Mouse (Mus musculus) intestine, embryonic 16.5 days (tissue): ENCODE data around the gene Ddx56. TPM values are rescaled to one million over a fixed set of nuclear protein-coding genes. Genes with fewer than 3 reads are reported as not detected.
A peak's percentile ranks its signal among the peaks of the same experiment; 100 is the strongest.

Experiments
- ATAC-seq: fragments of 200-750 bp; cut with Nextera tagmentation; 2 replicates; pipeline ENCODE4 v1.8.0; 2017; ENCODE audit warnings: moderate TSS enrichment, moderate library complexity
- H3K27ac ChIP-seq: fragments of 300-500 bp; sonication (generic); 2 replicates; pipeline ENCODE4 v1.5.1; 2014; ENCODE audit warnings: mild to moderate bottlenecking, low read length
- H3K27me3 ChIP-seq: fragments of 300-500 bp; sonication (generic); replicated peaks from 2 replicates; pipeline ENCODE4 v1.6.1; 2014; ENCODE audit warnings: low read length, control low read depth, mixed read lengths; ENCODE audit not compliant: control insufficient read depth, insufficient read depth
- H3K36me3 ChIP-seq: fragments of 300-500 bp; sonication (generic); 2 replicates; pipeline ENCODE4 v1.6.1; 2014; ENCODE audit warnings: low read length, control low read depth; ENCODE audit not compliant: control insufficient read depth, insufficient read depth
- H3K4me1 ChIP-seq: fragments of 300-500 bp; sonication (generic); 2 replicates; pipeline ENCODE4 v1.6.1; 2014; ENCODE audit warnings: low read length, control low read depth, mixed read lengths; ENCODE audit not compliant: control insufficient read depth, insufficient read depth
- H3K4me2 ChIP-seq: fragments of 300-500 bp; sonication (generic); 2 replicates; pipeline ENCODE4 v1.6.1; 2014; ENCODE audit warnings: low read depth, low read length, control low read depth
- H3K4me3 ChIP-seq: fragments of 300-500 bp; sonication (generic); 2 replicates; pipeline ENCODE4 v1.5.1; 2014; ENCODE audit warnings: mild to moderate bottlenecking, low read length
- H3K9ac ChIP-seq: fragments of 300-500 bp; sonication (generic); 2 replicates; pipeline ENCODE4 v1.6.1; 2014; ENCODE audit warnings: low read depth, low read length
- H3K9me3 ChIP-seq: fragments of 300-500 bp; sonication (generic); 2 replicates; pipeline ENCODE4 v1.6.1; 2016; ENCODE audit warnings: low read length, control low read depth; ENCODE audit not compliant: control insufficient read depth
- WGBS: fragments of 180-500 bp; shearing (Covaris S2); extraction: QIAGEN DNeasy Blood & Tissue Kit; methylation state at CpG from one replicate; pipeline ENCODE4 v1.1.7; 2014; 5-methylcytosine and 5-hydroxymethylcytosine counted together
- polyA plus RNA-seq: library from polyadenylated mRNA; unstranded; fragments of >200 nt; fragmentation: Nextera tagmentation; extraction: Ambion mirVana; gene quantifications from 2 replicates; pipeline ENCODE4 v1.2.1, GENCODE M21; 2015

Gene Ddx56
- 100 and 110 TPM in 2 replicates for polyA plus RNA-seq

DNA sequence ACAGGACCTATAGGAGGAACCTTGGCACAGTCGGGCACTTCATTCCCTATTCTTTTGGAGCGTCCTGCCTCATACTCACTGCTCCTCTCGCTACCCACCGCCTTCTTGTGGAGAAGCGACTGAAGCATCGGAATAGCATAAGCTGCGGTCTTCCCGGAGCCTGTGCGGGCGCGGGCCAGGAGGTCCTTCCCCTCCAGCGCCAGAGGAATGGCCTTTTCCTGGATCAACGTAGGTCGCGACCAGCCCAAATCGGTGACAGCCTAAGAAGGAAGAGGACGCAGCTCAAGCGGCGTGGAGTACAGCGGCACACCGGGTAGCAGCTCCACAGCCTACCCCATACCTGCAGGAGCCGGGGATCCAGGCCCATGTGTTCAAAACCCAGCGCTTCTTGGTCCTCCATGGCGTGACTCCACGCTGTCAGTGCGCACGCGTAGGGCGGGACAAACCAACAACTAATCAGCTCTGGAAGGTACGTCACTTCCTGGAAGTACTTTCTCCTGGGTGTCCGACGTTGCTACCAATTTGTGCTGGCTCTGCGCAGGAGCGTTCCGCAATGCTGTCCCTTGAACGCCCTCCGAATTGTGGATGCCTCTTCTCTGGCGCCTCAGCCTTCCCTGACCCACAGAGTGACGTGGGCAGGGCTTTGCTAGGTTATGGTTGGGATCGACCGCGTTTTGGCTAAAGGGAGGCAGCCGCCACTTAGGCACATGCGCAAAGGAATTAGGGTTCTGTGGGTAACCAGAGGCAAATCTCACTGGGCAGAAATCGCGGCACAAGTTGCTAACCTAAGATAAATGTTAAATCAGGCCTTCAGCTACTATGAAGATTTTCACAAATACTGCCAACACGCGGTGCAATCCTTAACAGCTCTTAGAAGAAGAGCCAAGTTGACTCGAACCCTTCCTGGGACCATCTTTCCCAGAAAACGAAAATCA is at the start of gene Ddx56:
Ddx56 (minus strand) TSS at position 453 of the 935 bp plus-strand sequence.
- 1% methylated on average over 50 of the region's 50 CpGs for WGBS
- Histone ChIP-seq H3K4me3 (peak within 1 kb of the TSS; percentile 93), H3K9me3 (no peaks in the 10 kb centered on the region), H3K4me1 (peaks cover 9% of the 10 kb centered on the region), H3K9ac (peak within 1 kb of the TSS; percentile 89), H3K27ac (peak within 1 kb of the TSS; percentile 96), H3K27me3 (no peaks in the 10 kb centered on the region), H3K4me2 (peak within 1 kb of the TSS; percentile 87), H3K36me3 (peaks cover 42% of the 10 kb centered on the region)
- peak; percentile 97 for ATAC-seq

DNA sequence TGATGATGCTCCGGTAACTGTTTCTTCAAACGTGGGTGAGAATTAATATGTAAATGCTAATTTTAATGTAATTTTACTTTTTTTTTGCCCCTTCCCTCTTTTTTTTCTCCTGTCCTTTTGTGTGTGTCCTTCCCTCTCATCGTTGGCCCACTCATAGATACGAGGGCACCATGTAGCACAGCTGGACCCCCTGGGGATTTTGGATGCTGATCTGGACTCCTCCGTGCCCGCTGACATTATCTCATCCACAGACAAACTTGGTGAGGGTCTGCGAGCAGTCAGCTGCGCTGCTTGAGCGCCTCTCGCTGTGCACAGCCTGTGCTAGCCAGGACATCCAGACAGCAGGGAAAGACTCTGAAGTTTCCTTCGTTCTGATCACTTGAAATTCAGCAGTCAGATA is 49.2 kb upstream of the Ddx56 start:
- Histone ChIP-seq H3K4me2 (no peak overlapping the region), H3K4me3 (no peak overlapping the region), H3K27ac (no peak overlapping the region), H3K27me3 (no peaks in the 10 kb centered on the region), H3K9ac (no peak overlapping the region), H3K4me1 (no peaks in the 10 kb centered on the region), H3K36me3 (peaks cover 10% of the 10 kb centered on the region; the same call in 1 of the 2 replicates), H3K9me3 (no peaks in the 10 kb centered on the region)
- WGBS, result 91% methylated on average over 11 of the region's 11 CpGs
- ATAC-seq, result no peak

DNA sequence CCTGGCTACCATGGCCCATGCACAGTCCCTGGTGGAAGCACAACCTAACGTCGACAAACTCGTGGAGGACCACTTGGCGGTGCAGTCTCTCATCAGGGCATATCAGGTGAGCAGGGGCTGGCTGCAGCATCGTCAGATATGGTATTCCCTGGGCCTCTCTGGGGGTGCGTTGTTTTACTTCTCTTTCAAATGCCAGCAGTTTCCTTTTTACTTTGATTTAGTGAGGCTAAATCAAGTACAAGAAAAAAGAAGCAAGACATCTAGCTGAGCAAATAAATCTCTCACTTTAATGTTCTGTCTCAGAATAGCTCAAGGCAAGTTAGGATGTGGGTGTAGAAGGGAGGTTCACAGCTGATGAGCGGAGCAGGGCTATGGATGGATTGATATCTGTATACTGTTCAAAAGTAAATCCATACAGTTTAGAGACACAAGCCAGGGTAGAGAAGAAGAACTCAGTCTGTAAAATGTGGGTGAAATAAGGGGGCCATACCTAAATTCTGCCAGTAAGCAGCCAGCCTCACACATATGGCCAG is 46.4 kb upstream of the Ddx56 start:
- H3K9me3 ChIP-seq, result no peaks in the 10 kb centered on the region
- H3K9ac ChIP-seq, result no peak overlapping the region
- no peak overlapping the region for H3K27ac ChIP-seq
- no peak for ATAC-seq
- peaks cover 10% of the 10 kb centered on the region for H3K36me3 ChIP-seq
- H3K4me1 ChIP-seq, result no peaks in the 10 kb centered on the region
- 80% methylated on average over 7 of the region's 7 CpGs for WGBS
- no peak overlapping the region for H3K4me3 ChIP-seq
- H3K27me3 ChIP-seq, result no peaks in the 10 kb centered on the region
- H3K4me2 ChIP-seq, result no peak overlapping the region

DNA sequence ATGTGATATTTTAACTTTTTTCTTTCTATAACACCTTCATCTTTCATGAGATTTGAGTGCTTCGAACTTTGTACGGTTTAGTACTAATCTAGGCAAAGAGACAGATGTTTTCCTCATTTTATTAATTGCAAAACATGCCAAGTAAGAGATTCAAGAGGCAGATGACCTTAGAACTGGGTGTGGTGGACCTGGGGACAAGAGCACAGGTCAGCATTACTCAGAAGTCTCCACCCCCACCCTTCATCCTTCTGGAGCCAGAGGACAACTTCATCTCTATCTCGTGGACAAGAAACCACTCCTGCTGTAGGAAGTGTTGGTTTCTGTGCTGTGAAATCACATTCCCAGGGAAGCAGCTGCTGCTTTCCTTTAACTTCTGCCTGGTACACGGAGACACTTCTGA is 40.6 kb upstream of the Ddx56 start:
- Histone ChIP-seq H3K4me3 (no peak overlapping the region), H3K9me3 (no peaks in the 10 kb centered on the region), H3K36me3 (peaks cover 6% of the 10 kb centered on the region), H3K4me2 (no peak overlapping the region), H3K27ac (peak overlapping the region; percentile 59), H3K27me3 (no peaks in the 10 kb centered on the region), H3K4me1 (peaks cover 2% of the 10 kb centered on the region; the same call in 1 of the 2 replicates), H3K9ac (no peak overlapping the region)
- ATAC-seq, result peak; percentile 88
- 85% methylated on average over 4 of the region's 4 CpGs for WGBS

DNA sequence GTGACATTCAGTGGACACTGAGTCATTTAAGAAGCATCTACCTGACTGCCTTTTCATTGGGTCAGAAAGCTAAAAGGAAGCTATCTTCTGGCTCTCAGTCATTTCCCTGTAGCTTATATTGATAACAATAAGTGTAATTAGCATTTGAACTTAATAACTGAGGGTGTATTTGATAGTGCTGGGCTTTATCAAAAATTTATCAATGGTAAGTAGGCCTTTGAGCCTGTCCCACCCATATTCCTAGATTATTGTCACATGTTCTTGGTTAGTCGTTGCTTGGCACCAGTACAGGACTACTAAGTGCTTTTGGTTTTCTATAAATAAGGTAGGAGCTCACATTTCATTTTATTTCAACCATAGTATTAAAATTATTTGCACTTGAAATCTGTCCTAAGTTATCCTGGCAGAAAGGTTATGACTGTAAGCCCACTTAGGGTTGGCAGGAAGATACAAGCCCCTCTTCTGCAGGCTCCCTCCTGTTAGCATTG is 38.4 kb upstream of the Ddx56 start:
- 73% methylated on average over 1 of the region's 1 CpGs for WGBS
- peaks cover 2% of the 10 kb centered on the region; the same call in 1 of the 2 replicates for H3K4me1 ChIP-seq
- no peak overlapping the region for H3K4me2 ChIP-seq
- no peaks in the 10 kb centered on the region for H3K9me3 ChIP-seq
- peaks cover 7% of the 10 kb centered on the region for H3K36me3 ChIP-seq
- ATAC-seq, result peak; percentile 63
- no peaks in the 10 kb centered on the region for H3K27me3 ChIP-seq
- H3K4me3 ChIP-seq, result no peak overlapping the region
- H3K9ac ChIP-seq, result no peak overlapping the region
- peak overlapping the region; percentile 57 for H3K27ac ChIP-seq

DNA sequence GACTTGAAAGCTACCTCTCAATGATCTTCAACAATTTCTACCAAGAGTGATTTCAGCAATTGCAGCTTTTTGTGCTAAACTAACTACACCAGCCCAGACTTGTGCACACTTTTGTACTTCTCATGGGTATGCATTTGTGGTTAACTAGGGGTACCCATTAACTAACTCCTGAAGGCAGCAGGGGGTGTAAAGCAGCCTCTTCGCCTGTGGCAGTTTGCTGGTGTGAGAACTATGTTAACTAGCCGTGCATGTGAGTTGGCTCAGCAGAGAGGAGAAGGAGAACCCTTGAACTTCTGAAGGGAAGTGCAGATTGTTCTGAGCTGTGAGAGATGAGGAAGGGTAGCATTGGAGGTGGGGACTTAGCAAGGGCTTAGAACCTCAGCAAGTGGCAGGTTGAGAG is 35.2 kb upstream of the Ddx56 start:
- 87% methylated on average over 2 of the region's 2 CpGs for WGBS
- ATAC-seq, result no peak
- H3K27ac ChIP-seq, result no peak overlapping the region

DNA sequence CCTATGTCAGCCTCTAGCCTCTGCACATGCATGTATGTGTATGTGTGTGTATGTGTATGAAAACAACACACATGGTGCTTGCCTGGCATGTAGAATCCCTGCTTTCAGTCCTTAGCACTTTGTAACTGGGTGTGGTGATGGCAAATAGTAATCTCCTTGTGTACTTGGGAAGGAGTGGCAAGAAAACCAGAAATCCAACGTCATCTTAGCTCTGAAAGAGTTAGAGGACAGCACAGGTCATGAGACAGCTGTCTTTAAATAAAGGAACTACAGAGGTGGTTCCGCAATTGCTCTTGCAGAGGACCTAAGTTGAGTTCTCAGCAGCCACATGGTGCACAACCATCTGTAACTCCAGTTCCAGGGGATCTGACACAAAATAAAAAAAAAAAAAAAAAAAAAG is 31.9 kb upstream of the Ddx56 start:
- WGBS, result 58% methylated on average over 2 of the region's 2 CpGs

More for the DNA sequence above, 35.2 kb upstream of the Ddx56 start:
- Histone ChIP-seq H3K9me3 (no peaks in the 10 kb centered on the region), H3K4me2 (no peak overlapping the region), H3K9ac (no peak overlapping the region), H3K4me1 (peaks cover 5% of the 10 kb centered on the region; the same call in 1 of the 2 replicates), H3K36me3 (0 out of 2 replicates have a peak, but pooled peaks cover 7% of the 10 kb centered on the region), H3K4me3 (no peak overlapping the region), H3K27me3 (no peaks in the 10 kb centered on the region)

DNA sequence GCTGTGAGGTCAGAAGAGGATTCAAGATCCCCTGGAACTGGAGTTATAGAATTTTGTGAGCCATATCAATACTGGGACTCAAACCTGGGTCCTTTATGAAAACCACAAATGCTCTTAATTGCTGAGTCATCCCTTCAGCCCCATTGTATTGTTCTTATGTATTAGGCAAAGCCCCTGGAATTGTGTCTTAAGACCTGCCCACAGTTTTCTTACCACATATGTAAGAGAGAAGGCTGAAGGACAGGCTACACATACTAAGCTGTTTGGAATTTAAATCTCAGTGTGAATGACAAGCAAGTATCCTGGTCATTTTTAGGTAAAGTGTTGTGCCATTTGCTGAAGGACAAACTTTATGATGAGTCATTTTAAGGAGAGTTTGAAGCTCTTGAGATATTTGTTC is 28.5 kb upstream of the Ddx56 start:
- ATAC-seq, result no peak

More for the DNA sequence above, 31.9 kb upstream of the Ddx56 start:
- peak overlapping the region; percentile 55 for H3K27ac ChIP-seq
- H3K9me3 ChIP-seq, result no peaks in the 10 kb centered on the region
- H3K4me1 ChIP-seq, result 0 out of 2 replicates have a peak, but pooled peaks cover 3% of the 10 kb centered on the region
- no peak overlapping the region for H3K4me2 ChIP-seq
- H3K9ac ChIP-seq, result no peak overlapping the region
- H3K36me3 ChIP-seq, result peaks cover 12% of the 10 kb centered on the region; the same call in 1 of the 2 replicates
- H3K27me3 ChIP-seq, result no peaks in the 10 kb centered on the region
- H3K4me3 ChIP-seq, result no peak overlapping the region
- ATAC-seq, result peak; percentile 85

DNA sequence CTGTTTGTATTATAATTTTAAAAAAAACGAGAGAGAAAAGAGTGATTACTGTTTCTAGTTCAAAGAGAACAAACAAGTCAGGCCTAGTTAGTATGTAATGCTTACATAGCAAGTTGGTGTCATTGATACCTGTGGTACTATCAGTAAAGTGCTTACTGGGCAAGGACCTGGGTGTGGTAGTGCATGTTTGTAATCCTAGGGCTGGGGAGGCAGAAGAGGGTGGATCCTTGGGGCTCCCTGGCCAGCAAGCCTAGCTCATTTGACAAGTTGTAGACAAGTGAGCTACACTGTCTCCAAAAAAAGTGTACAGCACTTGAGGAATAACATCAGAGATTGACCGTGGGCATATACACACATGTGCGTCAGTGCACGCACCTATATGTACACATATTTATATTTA is 27.1 kb upstream of the Ddx56 start:
- no peak overlapping the region for H3K27ac ChIP-seq
- peaks cover 5% of the 10 kb centered on the region; the same call in 1 of the 2 replicates for H3K36me3 ChIP-seq
- no peak overlapping the region for H3K9ac ChIP-seq
- no peak overlapping the region for H3K4me3 ChIP-seq
- peaks cover 2% of the 10 kb centered on the region; the same call in 1 of the 2 replicates for H3K4me1 ChIP-seq
- no peaks in the 10 kb centered on the region for H3K27me3 ChIP-seq
- no peak overlapping the region for H3K4me2 ChIP-seq
- WGBS, result 85% methylated on average over 4 of the region's 4 CpGs
- no peaks in the 10 kb centered on the region for H3K9me3 ChIP-seq
- peak; percentile 18; the same call in 1 of the 2 replicates for ATAC-seq

More for the DNA sequence above, 28.5 kb upstream of the Ddx56 start:
- H3K9me3 ChIP-seq, result no peaks in the 10 kb centered on the region
- no peak overlapping the region for H3K9ac ChIP-seq
- H3K36me3 ChIP-seq, result peaks cover 8% of the 10 kb centered on the region; the same call in 1 of the 2 replicates
- peaks cover 5% of the 10 kb centered on the region; the same call in 1 of the 2 replicates for H3K4me1 ChIP-seq
- H3K4me3 ChIP-seq, result no peak overlapping the region
- no peak overlapping the region for H3K27ac ChIP-seq
- H3K27me3 ChIP-seq, result no peaks in the 10 kb centered on the region
- no peak overlapping the region for H3K4me2 ChIP-seq
